Mouse (Mus musculus) urinary bladder, postnatal 36 days (tissue): Measurements from ENCODE around the gene Lrrc8b.

Experiments used
- DNase-seq, 2 experiments: peaks; one replicate each; pipeline ENCODE4 v3.0.0; 2022; ENCODE audit warnings: low spot score in 2 of 2, mixed read lengths in 1 of 2

Lrrc8b gene

GRCm38 (mm10) chr5:105415198-105415791 is at the start of gene Lrrc8b:
Gene Lrrc8b (plus strand): TSS chr5:105415775.
- peak; percentile 71 to 83 for DNase-seq

- DNase-seq: no peak
Measured at GRCm38 (mm10) chr5:105381482-105381881, 34.1 kb upstream of the Lrrc8b start.

- no peak for DNase-seq
Measured at GRCm38 (mm10) chr5:105390346-105390745, 25.2 kb upstream of the Lrrc8b start.

- DNase-seq: no peak
Measured at GRCm38 (mm10) chr5:105393731-105394130, 21.8 kb upstream of the Lrrc8b start.

GRCm38 (mm10) chr5:105395188-105395587 is 20.4 kb upstream of the Lrrc8b start:
- DNase-seq: no peak

GRCm38 (mm10) chr5:105398966-105399365 is 16.6 kb upstream of the Lrrc8b start:
- no peak for DNase-seq

- peak; percentile 47 to 56 for DNase-seq
Measured at GRCm38 (mm10) chr5:105399631-105400423, 15.7 kb upstream of the Lrrc8b start.

- DNase-seq: no peak
Measured at GRCm38 (mm10) chr5:105400424-105401375, 14.9 kb upstream of the Lrrc8b start.

GRCm38 (mm10) chr5:105401536-105401935 is 14.0 kb upstream of the Lrrc8b start:
- no peak for DNase-seq

GRCm38 (mm10) chr5:105404961-105405360 is 10.6 kb upstream of the Lrrc8b start:
- DNase-seq: peak; percentile 55 to 67

GRCm38 (mm10) chr5:105407661-105408060 is 7.9 kb upstream of the Lrrc8b start:
- no peak for DNase-seq

GRCm38 (mm10) chr5:105409092-105409491 is 6.5 kb upstream of the Lrrc8b start:
- no peak for DNase-seq

GRCm38 (mm10) chr5:105410521-105411293 is 4.9 kb upstream of the Lrrc8b start:
- no peak for DNase-seq

- no peak for DNase-seq
Measured at GRCm38 (mm10) chr5:105411294-105411570, 4.3 kb upstream of the Lrrc8b start.

- DNase-seq: no peak
Measured at GRCm38 (mm10) chr5:105411768-105412167, 3.8 kb upstream of the Lrrc8b start.

GRCm38 (mm10) chr5:105412634-105413033 is 2.9 kb upstream of the Lrrc8b start:
- no peak for DNase-seq

GRCm38 (mm10) chr5:105414341-105415120 is 1.0 kb upstream of the Lrrc8b start:
- DNase-seq: no peak

GRCm38 (mm10) chr5:105415951-105416675 is 538 bp downstream of the Lrrc8b start:
- no peak for DNase-seq

GRCm38 (mm10) chr5:105417217-105417616 is 1.6 kb downstream of the Lrrc8b start:
- no peak for DNase-seq

GRCm38 (mm10) chr5:105418364-105418763 is 2.8 kb downstream of the Lrrc8b start:
- no peak for DNase-seq
